Comparison of ENCODE assay signal across 1 mouse cellular context in genomic region chr14:94541995-94542394, GRCm38 (mm10).
TF ChIP-seq lines count a peak whose summit lies in the region.

No protein-coding gene starts in this region.

TF ChIP-seq in CH12.LX, 34 proteins besides CTCF, POLR2A, EP300 and RAD21 (continued from another document):
- TF ChIP-seq RCOR1 (conservative IDR thresholded peaks at IDR 0.05; ENCODE audit: low read depth, low read length): peak; percentile 100
- peak; percentile 97 for TF ChIP-seq MAFK (IDR thresholded peaks at IDR 0.05; ENCODE audit: insufficient replicate concordance, low read length)
- 0 out of 2 replicates have a peak, but pooled peaks have one; percentile 51 for TF ChIP-seq SIN3A (IDR thresholded peaks at IDR 0.05; ENCODE audit: low read length)
- peak; percentile 60 for TF ChIP-seq SMC3 (IDR thresholded peaks at IDR 0.05; ENCODE audit: low read depth, low read length)
- TF ChIP-seq TCF12 (IDR thresholded peaks at IDR 0.05; ENCODE audit: low read depth, low read length): peak; percentile 100
- 0 out of 2 replicates have a peak, but pooled peaks have one; percentile 35 for TF ChIP-seq NRF1 (IDR thresholded peaks at IDR 0.05; ENCODE audit: low read depth, low read length)
- TF ChIP-seq ETS1 (conservative IDR thresholded peaks at IDR 0.05; ENCODE audit: low read depth, low read length): peak; percentile 91
- peak; percentile 91 for TF ChIP-seq JUN (IDR thresholded peaks at IDR 0.05; ENCODE audit: insufficient read depth, low read depth, low read length)
